Mouse (Mus musculus) C2C12 (cell line): ENCODE results near the gene Gdf15.

ENCODE experiments used
- CTCF ChIP-seq: IDR thresholded peaks from one replicate; pipeline ENCODE4 v1.5.1; 2011; ENCODE audit not compliant: control insufficient read depth, insufficient read depth, insufficient read length
- MYOD1 ChIP-seq: IDR thresholded peaks from one replicate; pipeline ENCODE4 v1.6.1; 2011; ENCODE audit warnings: low read depth; ENCODE audit not compliant: control insufficient read depth, insufficient read length

- no peak for TF ChIP-seq CTCF
- no peak for TF ChIP-seq MYOD1
Observed at GRCm38 (mm10) chr8:70658897-70659603, 26.8 kb upstream of the Gdf15 start.
